Mouse (Mus musculus) left cerebral cortex, adult 2 months (tissue): ENCODE measurements around the gene Sdhaf4. TPM values are rescaled to one million over a fixed set of nuclear protein-coding genes. Genes with fewer than 3 reads are reported as not detected.

Experiments
- DNase-seq, 2 experiments: peaks; one replicate each; pipeline ENCODE4 v3.0.0; 2021 to 2022; ENCODE audit warnings: low spot score in 2 of 2, mixed read lengths in 1 of 2; ENCODE audit errors: extremely low spot score in 1 of 2
- H3K27ac ChIP-seq: fragments of 200-600 bp; 2 replicates; pipeline ENCODE4 v1.8.1; 2022
- H3K4me3 ChIP-seq: fragments of 200-600 bp; 2 replicates; pipeline ENCODE4 v1.8.1; 2022
- CTCF ChIP-seq: fragments of 200-600 bp; IDR thresholded peaks from 2 replicates; pipeline ENCODE4 v1.8.1; 2022; ENCODE audit warnings: antibody characterized with exemption, mild to moderate bottlenecking, moderate library complexity
- intact Hi-C: fragments of 180-260 bp; cut with DNase I; formaldehyde crosslinking; loops from one replicate; pipeline ENCODE4 v1.15.1; 2025
- long read RNA-seq, 2 experiments: library from polyadenylated mRNA; stranded (forward); transcript quantifications; one replicate each; pipeline ENCODE4 v2.0.0; 2021; ENCODE audit warnings: borderline mapping rate in 2 of 2
- total RNA-seq, 2 experiments: library from RNA; stranded (reverse); gene quantifications; 2 replicates each; pipeline ENCODE4 v1.2.3; 2021

The Sdhaf4 gene
- total RNA-seq = 10 to 100 TPM; 42.6 to 46.8 TPM
- long read RNA-seq, experiment 1, transcript Sdhaf4-201 (3 exons, 683 nt) = major isoform, 24 of 53 reads
- long read RNA-seq, experiment 1, partial matches to known transcripts = 27 of 53 reads
- long read RNA-seq, experiment 1, other reads (novel, unspliced or antisense) = 2 of 53 reads
- long read RNA-seq, experiment 2, transcript Sdhaf4-201 (3 exons, 683 nt) = major isoform, 11 of 22 reads
- long read RNA-seq, experiment 2, partial matches to known transcripts = 0 of 22 reads
- long read RNA-seq, experiment 2, other reads (novel, unspliced or antisense) = 11 of 22 reads

GRCm38 (mm10) chr1:24005070-24005804 is at the start of gene Sdhaf4:
TSS of gene Sdhaf4 (minus strand) at chr1:24005656.
- peak within 1 kb of the TSS; percentile 84 for H3K27ac ChIP-seq
- no peak for TF ChIP-seq CTCF
- peak; percentile 89 to 93 for DNase-seq
- intact Hi-C loops = loop anchor here (1.0 to 5.0 kb wide), 2 partner anchors 83 to 99 kb away; partner anchors contain the start of gene Smap1
- peak within 1 kb of the TSS; percentile 83 for H3K4me3 ChIP-seq

- intact Hi-C loops = no loop called here
- H3K4me3 ChIP-seq = no peak overlapping the region
- TF ChIP-seq CTCF = no peak
- DNase-seq = no peak
- H3K27ac ChIP-seq = no peak overlapping the region
Observed at GRCm38 (mm10) chr1:24046730-24047510, 41.5 kb upstream of the Sdhaf4 start.

GRCm38 (mm10) chr1:24045627-24046026 is 40.2 kb upstream of the Sdhaf4 start:
- intact Hi-C loops = no loop called here
- Histone ChIP-seq H3K4me3 (no peak overlapping the region), H3K27ac (no peak overlapping the region)
- no peak for DNase-seq
- TF ChIP-seq CTCF = no peak

GRCm38 (mm10) chr1:24043007-24043406 is 37.6 kb upstream of the Sdhaf4 start:
- no peak for TF ChIP-seq CTCF
- no peak overlapping the region for H3K4me3 ChIP-seq
- H3K27ac ChIP-seq = no peak overlapping the region
- intact Hi-C loops = no loop called here
- no peak for DNase-seq

- intact Hi-C loops = loop anchor here (1.0 to 10.0 kb wide), 2 partner anchors 207 to 269 kb away; partner anchors contain the start of gene B3gat2
- TF ChIP-seq CTCF = peak; percentile 61
- Histone ChIP-seq H3K4me3 (no peak overlapping the region), H3K27ac (no peak overlapping the region)
- DNase-seq = no peak
Observed at GRCm38 (mm10) chr1:24033759-24034423, 28.4 kb upstream of the Sdhaf4 start.

GRCm38 (mm10) chr1:24010821-24011220 is 5.4 kb upstream of the Sdhaf4 start:
- Histone ChIP-seq H3K4me3 (no peak overlapping the region), H3K27ac (no peak overlapping the region)
- no peak for DNase-seq
- intact Hi-C loops = no loop called here
- TF ChIP-seq CTCF = no peak

- H3K27ac ChIP-seq = no peak overlapping the region
- no peak for DNase-seq
- intact Hi-C loops = no loop called here
- no peak overlapping the region for H3K4me3 ChIP-seq
- TF ChIP-seq CTCF = no peak
Observed at GRCm38 (mm10) chr1:24010016-24010415, 4.6 kb upstream of the Sdhaf4 start.

- Histone ChIP-seq H3K27ac (no peak overlapping the region), H3K4me3 (no peak overlapping the region)
- no peak for DNase-seq
- TF ChIP-seq CTCF = no peak
- intact Hi-C loops = loop anchor here (5.0 kb wide), 1 partner anchor 85 kb away; the partner anchor contains the start of gene Smap1
Observed at GRCm38 (mm10) chr1:24007621-24008020, 2.2 kb upstream of the Sdhaf4 start.

GRCm38 (mm10) chr1:23999318-23999717 is 6.1 kb downstream of the Sdhaf4 start:
- H3K4me3 ChIP-seq = no peak overlapping the region
- DNase-seq = no peak
- intact Hi-C loops = no loop called here
- no peak overlapping the region for H3K27ac ChIP-seq
- no peak for TF ChIP-seq CTCF

GRCm38 (mm10) chr1:23998866-23999265 is 6.6 kb downstream of the Sdhaf4 start:
- Histone ChIP-seq H3K4me3 (no peak overlapping the region), H3K27ac (no peak overlapping the region)
- TF ChIP-seq CTCF = no peak
- no peak for DNase-seq
- intact Hi-C loops = no loop called here

- intact Hi-C loops = no loop called here
- TF ChIP-seq CTCF = no peak
- no peak for DNase-seq
- H3K27ac ChIP-seq = no peak overlapping the region
- H3K4me3 ChIP-seq = no peak overlapping the region
Observed at GRCm38 (mm10) chr1:23998120-23998810, 7.2 kb downstream of the Sdhaf4 start.
